Mouse (Mus musculus): ENCODE measurements around the gene Chst4. TPM values are rescaled to one million over a fixed set of nuclear protein-coding genes. Genes with fewer than 3 reads are reported as not detected.

Gene Chst4
- polyA plus RNA-seq, 1 experiment from 2014 or later, result not detected

Other genes starting within 250 kb of the Chst4 start
- gene Phlpp2, start 171.2 kb downstream of the Chst4 start, polyA plus RNA-seq (2015; fragmentation: Nextera tagmentation; extraction: Ambion mirVana), result 4.2 and 4.4 TPM in 2 replicates
- 0.97 and 1.4 TPM in 2 replicates for gene Marveld3, start 77.5 kb downstream of the Chst4 start, polyA plus RNA-seq (2015; fragmentation: Nextera tagmentation; extraction: Ambion mirVana)
- gene Tat, start 49.3 kb downstream of the Chst4 start, polyA plus RNA-seq (2015; fragmentation: Nextera tagmentation; extraction: Ambion mirVana), result not detected in 2 replicates
- gene Zfp612, start 40.0 kb upstream of the Chst4 start, polyA plus RNA-seq (2015; fragmentation: Nextera tagmentation; extraction: Ambion mirVana), result 12.5 and 12.6 TPM in 2 replicates
- gene Gm21964, start 61.5 kb upstream of the Chst4 start, polyA plus RNA-seq (2015; fragmentation: Nextera tagmentation; extraction: Ambion mirVana), result not detected in 2 replicates
- not detected in 2 replicates for gene Gm17720, start 63.0 kb upstream of the Chst4 start, polyA plus RNA-seq (2015; fragmentation: Nextera tagmentation; extraction: Ambion mirVana)
- gene Calb2, start 128.5 kb upstream of the Chst4 start, polyA plus RNA-seq (2015; fragmentation: Nextera tagmentation; extraction: Ambion mirVana), result 4.0 and 4.1 TPM in 2 replicates
- gene Cmtr2, start 175.9 kb upstream of the Chst4 start, polyA plus RNA-seq (2015; fragmentation: Nextera tagmentation; extraction: Ambion mirVana), result 7.6 and 8.0 TPM in 2 replicates
- 0.28 and 0.31 TPM in 2 replicates for gene Hydin, start 227.2 kb upstream of the Chst4 start, polyA plus RNA-seq (2015; fragmentation: Nextera tagmentation; extraction: Ambion mirVana)

Measured in limb, embryonic 13.5 days (tissue).